Mouse (Mus musculus): ENCODE data around the gene Mios. TPM values are rescaled to one million over a fixed set of nuclear protein-coding genes. Genes with fewer than 3 reads are reported as not detected.

Mios gene
- polyA plus RNA-seq, 1 experiment from 2014 or later: 22.6 TPM

- Histone ChIP-seq H3K36me3 (peaks cover 16% of the 10 kb centered on the region), H3K4me3 (peak overlapping the region; percentile 63; the same call in 1 of the 2 replicates), H3K27ac (replicated peaks) (no peak overlapping the region), H3K9ac (no peak overlapping the region), H3K9me3 (no peaks in the 10 kb centered on the region), H3K4me1 (replicated peaks) (peaks cover 14% of the 10 kb centered on the region), H3K27me3 (no peaks in the 10 kb centered on the region), H3K4me2 (peak overlapping the region; percentile 65)
- ATAC-seq (ENCODE audit: low FRiP score, low read depth): no peak
- 77% methylated on average over 3 of the region's 3 CpGs for WGBS
These were observed 1.6 kb downstream of the Mios start for GRCm38 (mm10) chr6:8210661-8211060.

- Histone ChIP-seq H3K9me3 (no peaks in the 10 kb centered on the region), H3K4me2 (no peak overlapping the region), H3K4me3 (no peak overlapping the region), H3K36me3 (peaks cover 16% of the 10 kb centered on the region), H3K27ac (replicated peaks) (no peak overlapping the region), H3K27me3 (no peaks in the 10 kb centered on the region), H3K9ac (no peak overlapping the region), H3K4me1 (replicated peaks) (no peaks in the 10 kb centered on the region)
- 87% methylated on average over 3 of the region's 3 CpGs for WGBS
- ATAC-seq (ENCODE audit: low FRiP score, low read depth): no peak
These were observed 18.0 kb downstream of the Mios start for GRCm38 (mm10) chr6:8227035-8227434.

GRCm38 (mm10) chr6:8228596-8228995 is 19.6 kb downstream of the Mios start:
- H3K9ac ChIP-seq: no peak overlapping the region
- peaks cover 26% of the 10 kb centered on the region for H3K36me3 ChIP-seq
- WGBS: 91% methylated on average over 3 of the region's 3 CpGs
- no peak for ATAC-seq (ENCODE audit: low FRiP score, low read depth)
- no peaks in the 10 kb centered on the region for H3K4me1 ChIP-seq (replicated peaks)
- no peaks in the 10 kb centered on the region for H3K27me3 ChIP-seq
- H3K9me3 ChIP-seq: no peaks in the 10 kb centered on the region
- no peak overlapping the region for H3K27ac ChIP-seq (replicated peaks)
- H3K4me2 ChIP-seq: no peak overlapping the region
- H3K4me3 ChIP-seq: no peak overlapping the region

- ATAC-seq (ENCODE audit: low FRiP score, low read depth): no peak
- peaks cover 13% of the 10 kb centered on the region; the same call in 1 of the 2 replicates for H3K36me3 ChIP-seq
- WGBS: 12% methylated on average over 6 of the region's 6 CpGs
- H3K9me3 ChIP-seq: no peaks in the 10 kb centered on the region
- H3K27me3 ChIP-seq: no peaks in the 10 kb centered on the region
- peak overlapping the region; percentile 60 for H3K9ac ChIP-seq
- peak overlapping the region; percentile 95 for H3K4me3 ChIP-seq
- peak overlapping the region; percentile 72 for H3K4me2 ChIP-seq
- H3K27ac ChIP-seq (replicated peaks): peak overlapping the region; percentile 84
- H3K4me1 ChIP-seq (replicated peaks): peaks cover 20% of the 10 kb centered on the region
These were observed 49.3 kb downstream of the Mios start for GRCm38 (mm10) chr6:8258316-8258715.

GRCm38 (mm10) chr6:8259004-8259666 is 50.1 kb downstream of the Mios start, which contains the start of the genes Rpa3, Umad1 and Gm45062:
TSS of gene Rpa3 (minus strand) at chr6:8259173.
TSS of gene Umad1 (plus strand) at chr6:8259288.
TSS of gene Gm45062 (plus strand) at chr6:8259450.
- no peaks in the 10 kb centered on the region for H3K9me3 ChIP-seq
- H3K9ac ChIP-seq: peak within 1 kb of the TSS; percentile 84
- peak; percentile 100 for ATAC-seq (ENCODE audit: low FRiP score, low read depth)
- peak within 1 kb of the TSS; percentile 73 for H3K4me2 ChIP-seq
- H3K36me3 ChIP-seq: peaks cover 13% of the 10 kb centered on the region; the same call in 1 of the 2 replicates
- under 1% methylated on average over 64 of the region's 64 CpGs for WGBS
- H3K4me1 ChIP-seq (replicated peaks): peaks cover 20% of the 10 kb centered on the region
- peak within 1 kb of the TSS; percentile 95 for H3K4me3 ChIP-seq
- peak within 1 kb of the TSS; percentile 94 for H3K27ac ChIP-seq (replicated peaks)
- no peaks in the 10 kb centered on the region for H3K27me3 ChIP-seq

GRCm38 (mm10) chr6:8259667-8260044 is 50.6 kb downstream of the Mios start:
- under 1% methylated on average over 8 of the region's 8 CpGs for WGBS
- H3K4me2 ChIP-seq: peak overlapping the region; percentile 73
- H3K27ac ChIP-seq (replicated peaks): peak overlapping the region; percentile 94
- no peaks in the 10 kb centered on the region for H3K27me3 ChIP-seq
- H3K9me3 ChIP-seq: no peaks in the 10 kb centered on the region
- peaks cover 8% of the 10 kb centered on the region; the same call in 1 of the 2 replicates for H3K36me3 ChIP-seq
- peaks cover 20% of the 10 kb centered on the region for H3K4me1 ChIP-seq (replicated peaks)
- H3K9ac ChIP-seq: peak overlapping the region; percentile 84
- no peak for ATAC-seq (ENCODE audit: low FRiP score, low read depth)
- H3K4me3 ChIP-seq: peak overlapping the region; percentile 95

- H3K4me1 ChIP-seq (replicated peaks): 0 out of 2 replicates have a peak, but pooled peaks cover 4% of the 10 kb centered on the region
- H3K4me2 ChIP-seq: no peak overlapping the region
- WGBS: 89% methylated on average over 3 of the region's 3 CpGs
- no peak overlapping the region for H3K4me3 ChIP-seq
- no peak for ATAC-seq (ENCODE audit: low FRiP score, low read depth)
- H3K27ac ChIP-seq (replicated peaks): no peak overlapping the region
- no peaks in the 10 kb centered on the region for H3K9me3 ChIP-seq
- no peaks in the 10 kb centered on the region for H3K27me3 ChIP-seq
- H3K36me3 ChIP-seq: peaks cover 8% of the 10 kb centered on the region
- H3K9ac ChIP-seq: no peak overlapping the region
These were observed 62.0 kb downstream of the Mios start for GRCm38 (mm10) chr6:8271047-8271446.

- WGBS: 43% methylated on average over 6 of the region's 6 CpGs
- Histone ChIP-seq H3K36me3 (peaks cover 8% of the 10 kb centered on the region), H3K27me3 (no peaks in the 10 kb centered on the region), H3K9ac (no peak overlapping the region), H3K9me3 (no peaks in the 10 kb centered on the region), H3K4me2 (no peak overlapping the region), H3K27ac (replicated peaks) (no peak overlapping the region), H3K4me1 (replicated peaks) (0 out of 2 replicates have a peak, but pooled peaks cover 4% of the 10 kb centered on the region), H3K4me3 (no peak overlapping the region)
- no peak for ATAC-seq (ENCODE audit: low FRiP score, low read depth)
These were observed 65.5 kb downstream of the Mios start for GRCm38 (mm10) chr6:8274387-8275054.

- peak; percentile 75; the same call in 1 of the 2 replicates for ATAC-seq (ENCODE audit: low FRiP score, low read depth)
- whole genome bisulfite sequencing: 8% methylated on average over 1 of the region's 1 CpGs
These were observed 66.1 kb downstream of the Mios start for GRCm38 (mm10) chr6:8275098-8275497.

GRCm38 (mm10) chr6:8276431-8276830 is 67.4 kb downstream of the Mios start:
- Histone ChIP-seq H3K9ac (no peak overlapping the region), H3K4me3 (no peak overlapping the region), H3K9me3 (no peaks in the 10 kb centered on the region), H3K4me2 (no peak overlapping the region), H3K4me1 (replicated peaks) (0 out of 2 replicates have a peak, but pooled peaks cover 4% of the 10 kb centered on the region), H3K27ac (replicated peaks) (no peak overlapping the region), H3K36me3 (peaks cover 8% of the 10 kb centered on the region), H3K27me3 (no peaks in the 10 kb centered on the region)
- ATAC-seq (ENCODE audit: low FRiP score, low read depth): no peak
- 92% methylated on average over 4 of the region's 4 CpGs for WGBS

More at GRCm38 (mm10) chr6:8275098-8275497, 66.1 kb downstream of the Mios start:
- Histone ChIP-seq H3K27me3 (no peaks in the 10 kb centered on the region), H3K4me2 (no peak overlapping the region), H3K4me3 (no peak overlapping the region), H3K27ac (replicated peaks) (no peak overlapping the region), H3K4me1 (replicated peaks) (0 out of 2 replicates have a peak, but pooled peaks cover 4% of the 10 kb centered on the region), H3K36me3 (peaks cover 8% of the 10 kb centered on the region), H3K9ac (no peak overlapping the region), H3K9me3 (no peaks in the 10 kb centered on the region)

- no peaks in the 10 kb centered on the region for H3K9me3 ChIP-seq
- no peak overlapping the region for H3K4me2 ChIP-seq
- H3K4me1 ChIP-seq (replicated peaks): 0 out of 2 replicates have a peak, but pooled peaks cover 4% of the 10 kb centered on the region
- no peaks in the 10 kb centered on the region for H3K27me3 ChIP-seq
- H3K36me3 ChIP-seq: no peaks in the 10 kb centered on the region
- no peak overlapping the region for H3K27ac ChIP-seq (replicated peaks)
- WGBS: 72% methylated on average over 5 of the region's 5 CpGs
- ATAC-seq (ENCODE audit: low FRiP score, low read depth): no peak
- no peak overlapping the region for H3K9ac ChIP-seq
- H3K4me3 ChIP-seq: no peak overlapping the region
These were observed 69.5 kb downstream of the Mios start for GRCm38 (mm10) chr6:8278426-8279002.

- H3K4me2 ChIP-seq: no peak overlapping the region
- WGBS: 66% methylated on average over 4 of the region's 4 CpGs
- no peak overlapping the region for H3K9ac ChIP-seq
- H3K36me3 ChIP-seq: no peaks in the 10 kb centered on the region
- no peaks in the 10 kb centered on the region for H3K27me3 ChIP-seq
- ATAC-seq (ENCODE audit: low FRiP score, low read depth): no peak
- H3K4me1 ChIP-seq (replicated peaks): no peaks in the 10 kb centered on the region
- no peak overlapping the region for H3K27ac ChIP-seq (replicated peaks)
- no peaks in the 10 kb centered on the region for H3K9me3 ChIP-seq
- H3K4me3 ChIP-seq: no peak overlapping the region
These were observed 74.2 kb downstream of the Mios start for GRCm38 (mm10) chr6:8283255-8283654.
